Mouse (Mus musculus) gastrocnemius, adult 18-20 months (tissue): Measurements from ENCODE around the gene Syt15. TPM values are rescaled to one million over a fixed set of nuclear protein-coding genes. Genes with fewer than 3 reads are reported as not detected.
A peak's percentile ranks its signal among the peaks of the same experiment; 100 is the strongest.

Source experiments
- DNase-seq: peaks from one replicate; pipeline ENCODE4 v3.0.0; 2021; ENCODE audit warnings: low spot score
- long read RNA-seq, 2 experiments: library from polyadenylated mRNA; stranded (forward); transcript quantifications; one replicate each; pipeline ENCODE4 v2.0.0; 2021
- total RNA-seq, 2 experiments: library from RNA; stranded (reverse); gene quantifications; 2 replicates each; pipeline ENCODE4 v1.2.3; 2021

The Syt15 gene
- under 1 TPM; 0.24 to 0.30 TPM for total RNA-seq
- long read RNA-seq, experiment 1 = 0 reads
- long read RNA-seq, experiment 2 = 0 reads

DNA sequence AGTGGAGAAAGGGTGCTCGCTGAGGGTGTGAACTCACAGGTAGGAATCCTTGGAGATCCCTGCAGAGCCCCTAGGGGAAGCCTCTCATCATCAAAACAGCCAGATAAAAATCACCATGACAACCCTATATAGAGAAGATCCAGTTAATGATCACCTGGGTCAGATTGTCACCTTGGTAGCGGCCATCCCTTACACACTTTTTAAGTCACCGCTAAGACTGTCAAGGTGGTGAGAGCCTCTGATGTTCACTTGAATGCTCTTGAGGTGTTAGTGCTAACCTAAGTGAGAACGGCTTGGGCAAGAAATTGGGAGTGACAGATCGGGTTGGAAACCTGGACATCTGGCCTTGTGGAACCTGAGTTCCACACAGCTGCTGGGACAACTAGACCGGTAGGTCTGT is at the start of gene Syt15:
TSS of gene Syt15 (plus strand) at position 301 of the 400 bp plus-strand sequence.
- DNase-seq = no peak

- DNase-seq = no peak
Observed at GRCm38 (mm10) chr14:34171107-34171506, 48.3 kb upstream of the Syt15 start.

DNA sequence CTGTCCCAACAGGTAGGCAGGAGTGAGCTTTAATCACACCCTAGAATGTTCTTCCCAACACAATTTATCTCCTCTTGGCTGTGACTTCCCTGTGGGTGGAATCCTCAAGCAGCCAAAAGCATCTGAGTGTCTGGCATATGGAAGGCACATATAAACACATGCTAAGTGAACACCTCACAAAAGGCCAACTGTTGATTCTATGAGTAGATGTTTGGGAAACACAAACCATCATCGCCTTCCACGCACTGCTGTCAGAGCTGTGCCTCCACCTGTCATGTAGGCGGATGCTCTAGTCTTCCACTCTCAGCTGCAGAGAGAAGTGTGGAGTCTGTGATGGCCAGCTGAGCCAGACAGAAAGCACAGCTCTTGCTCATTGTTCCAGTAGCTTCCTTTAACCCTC is 40.0 kb upstream of the Syt15 start:
- DNase-seq = no peak

DNA sequence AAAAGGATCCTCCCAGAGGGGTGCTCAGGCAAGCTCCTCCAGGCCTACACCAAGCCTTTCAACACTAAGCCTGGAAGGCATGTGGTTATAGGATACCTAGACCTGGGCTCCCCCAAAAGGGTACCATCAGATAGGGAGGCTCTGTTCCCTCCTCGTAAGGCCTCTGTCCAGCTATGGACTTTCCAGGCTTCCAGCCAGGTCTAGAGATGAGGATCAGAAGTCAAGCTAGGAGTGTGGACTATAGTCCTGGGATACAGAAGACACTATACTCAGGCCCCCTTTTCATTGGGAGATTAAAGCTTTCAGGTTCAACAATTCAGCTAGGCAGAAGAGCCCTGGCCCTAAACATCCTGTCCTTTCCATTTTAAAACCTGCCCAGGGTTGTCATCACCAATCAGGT is 36.3 kb upstream of the Syt15 start:
- no peak for DNase-seq

DNA sequence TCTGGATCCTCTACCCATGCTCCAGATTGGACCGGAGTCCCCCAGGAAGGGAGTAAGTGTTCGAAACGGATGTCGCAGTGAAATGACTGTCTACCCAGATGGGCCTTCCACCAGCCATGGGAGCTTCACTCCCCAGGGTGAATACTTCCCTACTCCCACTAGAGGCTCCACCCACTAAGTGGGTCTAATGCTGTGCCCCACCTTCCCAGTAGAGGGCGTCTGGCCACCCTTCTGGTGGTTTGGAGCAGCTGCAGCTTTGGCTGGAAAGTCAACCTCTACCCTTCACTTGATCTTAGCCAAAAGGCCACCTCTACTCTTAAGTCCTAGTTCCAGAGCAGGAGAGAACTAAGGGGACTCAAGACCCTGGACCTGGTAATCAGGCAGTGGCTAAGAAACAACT is 30.8 kb upstream of the Syt15 start:
- peak; percentile 43 for DNase-seq

- no peak for DNase-seq
Observed at GRCm38 (mm10) chr14:34190361-34190760, 29.0 kb upstream of the Syt15 start.

DNA sequence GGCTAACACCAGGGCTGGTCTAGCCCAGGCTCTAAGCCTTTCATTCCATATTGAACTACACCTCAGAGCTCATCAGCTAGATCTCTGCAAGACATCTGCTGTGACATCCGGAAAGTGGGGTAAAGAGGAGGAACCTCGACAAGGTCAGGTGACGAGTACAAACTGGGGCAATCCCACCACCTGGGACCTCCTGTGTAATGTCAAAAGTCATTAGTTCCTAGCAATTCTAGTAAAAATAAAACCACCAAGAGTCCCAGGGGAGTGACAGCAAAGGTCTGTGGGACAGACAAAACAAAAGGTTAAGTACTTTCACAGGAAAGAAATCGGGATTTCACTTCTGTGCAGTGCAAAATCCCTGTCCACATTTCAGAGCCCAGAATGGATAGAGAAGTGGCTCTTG is 25.5 kb upstream of the Syt15 start:
- DNase-seq = no peak

DNA sequence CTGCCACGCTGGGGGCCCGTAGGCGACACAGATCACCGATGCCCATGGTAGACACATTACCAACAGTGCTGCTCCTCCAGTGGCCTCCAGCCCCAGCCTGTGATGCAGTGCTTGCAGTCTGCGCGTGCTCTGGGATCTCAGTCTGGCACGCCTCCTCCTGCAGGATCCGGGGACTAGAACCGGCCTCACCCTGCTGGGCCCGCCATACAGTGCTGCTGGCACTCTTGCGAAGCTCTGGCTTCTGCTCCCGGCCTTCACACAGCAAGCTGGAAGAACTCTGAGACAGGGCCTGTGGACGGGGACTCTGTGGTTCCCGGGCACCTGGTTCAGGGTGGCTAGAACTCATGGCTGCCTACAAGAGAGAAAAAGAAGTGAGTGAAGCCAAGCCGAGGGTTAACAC is 23.9 kb upstream of the Syt15 start:
- no peak for DNase-seq

GRCm38 (mm10) chr14:34196706-34197105 is 22.7 kb upstream of the Syt15 start:
- DNase-seq = no peak

GRCm38 (mm10) chr14:34200738-34201230 is 18.6 kb upstream of the Syt15 start:
- no peak for DNase-seq

DNA sequence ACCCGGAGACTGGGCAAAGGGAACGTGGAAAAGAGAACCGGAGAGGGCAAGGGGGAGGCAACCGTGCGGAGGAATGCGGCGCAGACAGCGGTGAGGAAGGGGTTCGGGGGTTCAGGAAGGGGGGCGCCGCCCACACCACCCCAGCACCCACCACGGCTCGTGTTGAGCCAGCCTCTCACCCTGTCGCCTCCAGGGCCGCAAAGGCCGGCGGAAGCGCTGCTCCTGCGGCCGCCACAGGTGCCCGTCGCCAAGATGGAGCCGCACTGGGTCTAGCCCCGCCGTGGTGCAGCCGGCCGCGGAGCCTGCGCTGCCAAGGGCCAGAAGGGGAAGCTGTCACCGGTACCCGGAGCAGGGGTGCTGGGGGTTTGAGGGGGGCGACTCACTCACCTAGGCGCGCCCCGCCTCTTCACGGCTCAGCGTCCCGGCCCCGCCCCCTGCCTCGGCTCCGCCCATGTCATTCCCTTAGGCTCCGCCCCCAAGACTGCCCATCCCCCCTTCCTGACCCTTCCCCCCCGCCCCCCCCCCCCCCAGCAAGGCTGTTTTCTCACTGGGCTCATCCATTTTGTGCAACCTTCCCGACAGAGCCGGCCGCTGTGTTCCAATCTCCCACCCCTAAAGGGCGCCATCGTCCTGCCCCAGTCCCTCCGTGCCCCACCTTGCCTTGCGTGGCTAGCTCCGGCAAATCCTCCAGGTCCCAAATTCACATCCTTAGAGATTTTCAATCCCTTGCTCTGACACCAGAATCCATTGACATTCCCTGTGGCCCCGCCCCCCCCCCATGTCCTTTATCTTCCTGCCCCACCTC is 18.0 kb upstream of the Syt15 start, which contains the start of gene Gprin2:
TSS of gene Gprin2 (minus strand) at position 423 of the 805 bp plus-strand sequence.
- DNase-seq = no peak

DNA sequence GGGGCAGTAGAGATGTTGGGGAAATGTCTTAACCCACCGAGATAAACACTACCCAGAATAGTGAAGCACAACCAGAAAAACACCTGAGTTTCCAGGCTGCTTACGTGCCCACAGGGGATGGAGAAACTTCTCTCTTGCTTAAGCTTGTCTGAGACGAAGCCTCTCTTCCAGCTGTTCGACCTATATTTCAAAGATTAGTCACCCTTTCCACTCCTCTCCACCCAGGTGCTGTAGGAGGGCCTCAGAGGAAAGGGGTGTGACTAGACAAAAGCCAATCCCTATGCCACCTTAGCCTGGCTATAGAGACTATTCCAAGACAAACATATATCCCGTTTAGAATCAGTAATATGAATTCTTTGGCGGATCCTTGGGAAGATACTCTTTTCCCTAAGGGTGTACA is 11.4 kb upstream of the Syt15 start:
- no peak for DNase-seq

- peak; percentile 39 for DNase-seq
Observed at GRCm38 (mm10) chr14:34208651-34209050, 10.7 kb upstream of the Syt15 start.

DNA sequence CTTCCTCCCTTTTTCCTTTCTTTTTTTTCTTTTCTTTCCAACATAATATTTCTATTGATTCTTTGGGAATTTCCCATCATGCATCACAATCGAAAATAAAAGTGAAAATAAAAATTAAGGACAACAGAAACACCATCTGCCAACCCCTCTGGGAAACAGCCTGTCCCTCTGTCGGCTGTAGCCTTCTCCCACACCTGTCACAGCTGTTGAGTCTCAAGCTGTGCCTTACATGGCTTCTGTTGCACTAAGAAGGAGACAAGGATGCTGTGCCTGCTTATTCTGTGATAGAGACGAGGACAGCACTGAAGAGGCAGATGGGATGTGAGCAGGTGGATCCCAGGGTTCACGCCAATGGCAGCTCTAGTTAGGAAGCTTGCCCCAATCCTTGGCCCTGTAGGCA is 10.3 kb upstream of the Syt15 start:
- no peak for DNase-seq

GRCm38 (mm10) chr14:34209942-34210341 is 9.5 kb upstream of the Syt15 start:
- DNase-seq = no peak

DNA sequence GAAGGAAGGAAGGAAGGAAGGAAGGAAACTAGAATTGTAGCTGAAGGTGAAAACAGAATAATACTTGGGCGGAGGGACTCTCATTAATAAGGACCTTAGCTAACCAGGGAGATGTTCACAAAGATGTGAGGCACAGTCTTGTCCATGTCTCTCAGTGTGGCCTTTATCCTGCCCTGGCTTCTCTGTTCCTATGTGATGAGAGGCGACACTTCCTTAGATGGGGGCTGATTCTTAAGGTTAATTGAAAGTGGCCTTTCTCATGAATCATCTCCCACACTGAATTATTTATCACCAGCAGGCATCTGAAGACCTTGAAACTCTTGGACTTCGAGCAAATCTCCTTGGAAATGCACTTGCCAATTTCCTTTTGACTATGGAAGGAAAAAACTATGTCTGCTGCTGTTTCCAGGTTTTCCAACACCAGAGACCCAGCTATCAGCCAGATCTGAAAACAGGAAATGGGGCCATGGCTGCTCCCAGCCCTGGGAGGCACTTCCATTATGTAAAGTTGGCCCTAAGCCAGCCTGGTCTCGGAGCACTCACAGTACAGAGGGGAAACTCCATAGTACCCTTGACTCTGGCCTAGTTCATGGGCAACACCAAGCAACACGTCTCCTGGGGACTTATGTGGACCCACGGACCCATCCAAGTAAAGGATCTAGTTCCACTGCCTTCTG is 3.8 kb upstream of the Syt15 start:
- no peak for DNase-seq

- no peak for DNase-seq
Observed at GRCm38 (mm10) chr14:34219786-34220198, 397 bp downstream of the Syt15 start.

- no peak for DNase-seq
Observed at GRCm38 (mm10) chr14:34220426-34220825, 1.0 kb downstream of the Syt15 start.

GRCm38 (mm10) chr14:34221416-34222077 is 2.2 kb downstream of the Syt15 start:
- DNase-seq = no peak

GRCm38 (mm10) chr14:34223362-34223898 is 4.0 kb downstream of the Syt15 start:
- no peak for DNase-seq

DNA sequence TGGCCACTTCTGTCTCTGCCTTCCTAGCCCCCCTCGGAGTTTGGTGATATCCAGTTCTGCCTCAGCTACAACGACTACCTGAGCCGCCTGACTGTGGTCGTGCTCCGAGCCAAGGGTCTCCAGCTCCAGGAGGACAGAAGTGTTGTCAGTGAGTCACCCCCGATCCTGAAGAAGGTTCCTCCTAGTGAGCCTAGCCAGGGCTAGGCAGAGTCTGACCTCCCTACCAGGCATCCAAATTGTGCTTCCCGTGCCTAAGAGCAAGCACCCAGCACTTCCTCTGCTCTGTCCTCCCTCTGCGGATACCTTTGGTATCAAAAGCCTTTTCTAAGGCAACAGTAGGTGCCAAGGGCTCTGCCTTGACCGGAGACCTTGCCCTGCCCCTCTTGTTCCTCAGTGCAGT is 6.6 kb downstream of the Syt15 start:
- no peak for DNase-seq

DNA sequence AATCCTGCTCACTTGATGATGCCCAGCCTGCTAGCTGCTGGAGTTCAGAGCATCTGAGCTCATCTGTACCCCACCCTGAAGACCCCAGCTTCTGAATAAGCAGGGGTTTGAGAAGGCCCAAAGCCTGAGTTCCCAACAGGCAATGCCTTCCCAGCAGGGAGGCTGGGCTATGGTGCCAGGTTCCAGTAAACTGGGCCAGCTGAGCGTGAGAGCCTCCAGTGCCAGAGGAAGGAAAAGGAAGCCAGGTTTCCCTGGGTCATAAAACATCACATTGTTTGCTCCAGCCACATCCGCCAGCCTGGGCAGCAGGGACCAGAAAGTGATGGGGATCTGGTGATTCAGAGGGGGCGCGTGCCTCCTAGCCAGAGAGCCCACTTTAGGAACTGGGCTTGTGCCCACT is 7.2 kb downstream of the Syt15 start:
- no peak for DNase-seq
